Mouse (Mus musculus) spleen, adult 2 months (tissue): ENCODE measurements around the gene Defb29. TPM values are rescaled to one million over a fixed set of nuclear protein-coding genes. Genes with fewer than 3 reads are reported as not detected.

Source experiments
- DNase-seq, 2 experiments: peaks; one replicate each; pipeline versions ENCODE4 v3.0.0 to v3.0.0-alpha.2; 2012 to 2021; ENCODE audit warnings: low spot score in 2 of 2, low read depth in 1 of 2
- H3K27ac ChIP-seq: fragments of 200-500 bp; 2 replicates; pipeline ENCODE4 v1.5.1; 2012; ENCODE audit warnings: low read length, inconsistent platforms; ENCODE audit not compliant: insufficient read depth
- H3K27me3 ChIP-seq: fragments of 200-500 bp; 2 replicates; pipeline ENCODE4 v1.6.1; 2012; ENCODE audit warnings: mild to moderate bottlenecking, moderate library complexity, low read length, inconsistent platforms; ENCODE audit not compliant: control insufficient read depth, insufficient read depth
- H3K36me3 ChIP-seq: fragments of 200-500 bp; 2 replicates; pipeline ENCODE4 v1.6.1; 2012; ENCODE audit warnings: mild to moderate bottlenecking, low read length, inconsistent platforms; ENCODE audit not compliant: control insufficient read depth, insufficient read depth
- H3K4me1 ChIP-seq: fragments of 200-500 bp; 2 replicates; pipeline ENCODE4 v1.6.1; 2011; ENCODE audit warnings: inconsistent platforms; ENCODE audit not compliant: control insufficient read depth, insufficient read depth, insufficient read length
- H3K4me3 ChIP-seq: fragments of 200-500 bp; 2 replicates; pipeline ENCODE4 v1.5.1; 2011; ENCODE audit warnings: mild to moderate bottlenecking, inconsistent platforms; ENCODE audit not compliant: insufficient read depth, insufficient read length; ENCODE audit errors: extremely low read depth
- CTCF ChIP-seq: fragments of 200-500 bp; IDR thresholded peaks from 2 replicates; pipeline ENCODE4 v1.5.1; 2011; ENCODE audit warnings: mild to moderate bottlenecking, inconsistent platforms; ENCODE audit not compliant: insufficient read depth, insufficient read length, insufficient replicate concordance; ENCODE audit errors: extremely low read depth
- POLR2A ChIP-seq: fragments of 200-500 bp; IDR thresholded peaks from 2 replicates; pipeline ENCODE4 v1.6.1; 2011; ENCODE audit warnings: low read depth, low read length, inconsistent platforms
- WGBS: fragments of 180-500 bp; shearing (Covaris S2); methylation state at CpG from one replicate; pipeline ENCODE4 v1.1.7; 2018; 5-methylcytosine and 5-hydroxymethylcytosine counted together
- polyA plus RNA-seq: library from polyadenylated mRNA; depleted of rRNA; stranded (reverse); fragments of >200 nt; gene quantifications from 2 replicates; pipeline ENCODE4 v1.2.3, GENCODE M21; 2012; rRNA removed

The Defb29 gene
- not detected in 2 replicates for polyA plus RNA-seq

DNA sequence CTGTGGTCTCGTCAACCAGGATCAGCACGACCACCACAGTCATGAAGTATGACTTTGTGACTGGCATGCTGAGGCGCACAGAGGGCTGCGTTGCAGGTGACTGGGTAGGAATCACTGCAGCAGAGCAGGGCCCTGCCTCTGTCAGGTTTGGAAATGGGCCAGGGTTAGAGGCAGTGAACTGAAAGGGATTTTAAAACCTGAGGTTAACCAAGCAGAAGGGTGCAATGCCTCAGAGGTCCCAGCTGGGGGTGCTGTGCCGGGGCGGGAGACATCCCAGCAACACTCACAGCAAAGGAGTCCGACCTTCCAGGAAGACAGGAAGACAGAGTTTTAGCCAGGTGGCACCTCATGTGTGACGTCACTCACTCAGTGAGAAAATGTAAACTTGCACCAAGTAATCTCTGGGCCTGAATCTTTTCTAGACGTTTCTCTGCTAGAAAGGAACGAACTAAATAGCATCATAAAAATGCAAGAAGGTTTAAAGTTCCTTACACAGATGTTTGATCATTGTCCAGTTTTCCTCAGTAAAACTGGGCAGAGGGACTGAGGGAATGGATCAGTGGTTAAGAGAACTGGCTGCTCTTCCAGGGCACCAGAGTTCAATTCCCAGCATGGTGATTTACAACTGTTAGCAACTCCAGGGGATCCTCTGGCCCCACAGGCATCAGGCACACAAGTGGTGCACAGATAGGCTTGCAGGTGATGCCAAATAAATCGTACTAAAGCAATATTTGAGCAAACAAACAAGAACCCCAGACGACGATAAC is at the start of gene Defb29:
TSS of gene Defb29 (minus strand) at position 155 of the 767 bp plus-strand sequence.
- H3K27me3 ChIP-seq: no peaks in the 10 kb centered on the region
- DNase-seq: no peak
- no peak for TF ChIP-seq CTCF
- no peak for TF ChIP-seq POLR2A
- WGBS: 63% methylated on average over 13 of the region's 13 CpGs
- no peak within 1 kb of the TSS for H3K27ac ChIP-seq
- H3K4me3 ChIP-seq: no peak within 1 kb of the TSS
- no peaks in the 10 kb centered on the region for H3K4me1 ChIP-seq
- no peaks in the 10 kb centered on the region for H3K36me3 ChIP-seq

GRCm38 (mm10) chr2:152589021-152589420 is 49.1 kb upstream of the Defb29 start:
- H3K27ac ChIP-seq: no peak overlapping the region
- H3K4me1 ChIP-seq: no peaks in the 10 kb centered on the region
- DNase-seq: no peak
- H3K27me3 ChIP-seq: peaks cover 1% of the 10 kb centered on the region; the same call in 1 of the 2 replicates
- 70% methylated on average over 6 of the region's 6 CpGs for WGBS
- TF ChIP-seq POLR2A (no peak), CTCF (no peak)
- no peak overlapping the region for H3K4me3 ChIP-seq
- no peaks in the 10 kb centered on the region for H3K36me3 ChIP-seq

DNA sequence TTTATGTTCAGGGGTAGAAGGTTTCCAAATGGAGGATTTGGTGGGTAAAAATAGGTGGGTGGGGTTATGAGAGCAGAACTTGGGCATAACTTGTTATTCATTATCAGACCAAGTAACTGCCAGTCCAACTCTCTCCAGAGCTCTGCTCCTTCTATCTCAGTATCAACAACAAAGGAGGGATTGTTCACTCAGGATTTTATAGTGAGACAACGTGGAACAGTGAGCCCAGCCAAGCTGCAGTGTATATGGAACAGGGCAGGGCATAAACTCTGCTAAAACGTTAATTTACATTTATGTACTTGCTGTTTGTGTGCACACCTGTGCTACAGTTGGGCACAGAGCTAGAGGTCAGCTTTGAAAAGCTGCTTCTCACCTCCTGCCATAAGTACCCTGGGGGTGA is 48.6 kb upstream of the Defb29 start:
- H3K27me3 ChIP-seq: peaks cover 1% of the 10 kb centered on the region; the same call in 1 of the 2 replicates
- no peak for DNase-seq
- WGBS: 71% methylated on average over 2 of the region's 2 CpGs
- H3K4me3 ChIP-seq: no peak overlapping the region
- no peaks in the 10 kb centered on the region for H3K4me1 ChIP-seq
- no peak overlapping the region for H3K27ac ChIP-seq
- no peaks in the 10 kb centered on the region for H3K36me3 ChIP-seq
- TF ChIP-seq POLR2A: no peak
- TF ChIP-seq CTCF: no peak

DNA sequence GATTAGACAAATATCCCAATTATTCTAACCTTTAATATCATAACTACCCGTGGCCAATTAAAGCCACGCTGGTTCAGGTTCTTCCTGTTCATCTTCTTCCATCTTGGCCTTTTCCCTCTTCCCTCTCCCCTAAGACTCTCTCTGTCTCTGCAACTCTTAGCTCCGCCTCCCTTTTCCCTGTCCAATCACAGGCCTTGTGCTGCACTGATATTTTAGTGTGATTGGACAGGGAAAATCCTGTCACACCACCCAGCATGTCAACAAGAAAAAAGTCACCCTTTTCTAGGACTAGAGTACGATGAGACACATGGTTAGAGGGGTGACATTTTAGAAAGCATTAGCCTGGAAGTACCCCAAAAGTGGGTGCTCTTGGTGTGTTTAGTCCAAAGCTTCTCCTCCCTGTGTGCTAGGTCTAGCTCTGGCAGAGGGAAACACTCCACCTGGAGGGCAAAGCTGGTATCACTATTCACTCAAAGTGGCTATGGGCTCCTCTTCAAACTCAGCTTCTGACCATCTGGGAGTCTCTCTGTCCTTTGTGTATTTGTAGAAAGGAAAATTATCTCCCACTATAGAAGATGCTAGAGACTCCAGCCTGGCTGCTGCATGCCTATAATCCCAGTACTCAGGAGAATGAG is 47.1 kb upstream of the Defb29 start:
- DNase-seq: no peak
- Histone ChIP-seq H3K27me3 (peaks cover 1% of the 10 kb centered on the region; the same call in 1 of the 2 replicates), H3K4me1 (no peaks in the 10 kb centered on the region), H3K4me3 (no peak overlapping the region), H3K27ac (no peak overlapping the region), H3K36me3 (no peaks in the 10 kb centered on the region)
- WGBS: 77% methylated on average over 4 of the region's 4 CpGs
- no peak for TF ChIP-seq POLR2A

DNA sequence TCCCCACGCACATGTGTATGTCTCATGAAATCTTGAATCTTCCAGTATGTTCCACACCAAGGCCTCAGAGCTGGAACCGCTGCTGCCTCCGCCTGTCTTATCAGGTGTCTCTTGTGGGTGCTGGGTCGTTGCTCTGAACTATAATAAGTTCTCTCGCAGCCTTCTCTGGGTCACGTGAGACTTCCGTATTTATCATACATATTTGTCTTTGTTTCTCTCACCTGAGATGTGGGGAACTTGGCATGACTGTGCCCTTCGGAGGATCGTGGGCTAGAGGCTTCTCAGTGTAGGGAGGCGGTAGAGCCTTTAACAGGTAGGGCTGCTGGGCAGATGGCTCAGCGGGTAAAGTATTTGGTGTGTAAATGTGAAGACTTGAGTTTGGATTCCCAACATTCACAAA is 40.7 kb upstream of the Defb29 start:
- H3K36me3 ChIP-seq: no peaks in the 10 kb centered on the region
- H3K27ac ChIP-seq: no peak overlapping the region
- no peak for TF ChIP-seq CTCF
- no peak for TF ChIP-seq POLR2A
- no peaks in the 10 kb centered on the region for H3K4me1 ChIP-seq
- no peak overlapping the region for H3K4me3 ChIP-seq
- 88% methylated on average over 11 of the region's 11 CpGs for WGBS
- DNase-seq: no peak
- H3K27me3 ChIP-seq: no peaks in the 10 kb centered on the region

DNA sequence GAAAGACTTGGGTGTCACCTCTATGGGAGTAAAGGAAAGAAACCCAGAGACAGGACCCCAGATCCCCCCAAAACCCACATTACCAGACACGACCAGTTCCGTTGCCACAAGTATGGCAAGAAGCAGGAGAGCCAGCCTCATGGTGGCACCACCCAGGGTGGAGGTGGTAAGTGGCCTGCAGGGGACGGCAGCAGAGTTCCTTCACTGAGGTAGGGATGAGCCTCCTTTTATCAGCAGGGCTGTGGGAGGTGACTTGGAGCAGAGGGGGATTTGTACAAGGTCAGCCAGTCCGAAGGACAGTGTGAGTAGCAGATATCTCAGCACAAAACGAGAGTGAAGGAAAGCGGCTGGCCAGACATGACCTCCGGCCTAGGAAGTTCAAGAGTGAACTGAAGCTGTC is 40.2 kb upstream of the Defb29 start, which contains the start of gene Defb19:
TSS of gene Defb19 (minus strand) at position 206 of the 400 bp plus-strand sequence.
- 79% methylated on average over 7 of the region's 7 CpGs for WGBS
- Histone ChIP-seq H3K4me1 (no peaks in the 10 kb centered on the region), H3K27me3 (no peaks in the 10 kb centered on the region), H3K27ac (no peak within 1 kb of the TSS), H3K4me3 (no peak within 1 kb of the TSS), H3K36me3 (no peaks in the 10 kb centered on the region)
- TF ChIP-seq CTCF (no peak), POLR2A (no peak)
- DNase-seq: no peak

GRCm38 (mm10) chr2:152573484-152573883 is 33.6 kb upstream of the Defb29 start:
- no peaks in the 10 kb centered on the region for H3K27me3 ChIP-seq
- 93% methylated on average over 8 of the region's 8 CpGs for WGBS
- TF ChIP-seq POLR2A (no peak), CTCF (no peak)
- DNase-seq: no peak
- H3K36me3 ChIP-seq: no peaks in the 10 kb centered on the region
- H3K4me1 ChIP-seq: no peaks in the 10 kb centered on the region
- H3K4me3 ChIP-seq: no peak overlapping the region
- H3K27ac ChIP-seq: no peak overlapping the region
